Mouse (Mus musculus) A20 (cell line): ENCODE results near the gene Rtel1.

ENCODE experiments used
- DNase-seq: peaks from one replicate; pipeline ENCODE4 v3.0.0-alpha.2; 2011; ENCODE audit warnings: low read depth, low spot score

Rtel1 gene

GRCm38 (mm10) chr2:181319248-181320102 is at the start of gene Rtel1:
TSS of gene Rtel1 (plus strand) at chr2:181319739.
- DNase-seq, result peak; percentile 93

- no peak for DNase-seq
Measured at GRCm38 (mm10) chr2:181272092-181272491, 47.4 kb upstream of the Rtel1 start.

- DNase-seq, result no peak
Measured at GRCm38 (mm10) chr2:181273829-181274228, 45.7 kb upstream of the Rtel1 start.

- DNase-seq, result no peak
Measured at GRCm38 (mm10) chr2:181274639-181275038, 44.9 kb upstream of the Rtel1 start.

- DNase-seq, result no peak
Measured at GRCm38 (mm10) chr2:181276766-181277165, 42.8 kb upstream of the Rtel1 start.

- DNase-seq, result peak; percentile 22
Measured at GRCm38 (mm10) chr2:181277866-181278265, 41.7 kb upstream of the Rtel1 start.

- DNase-seq, result no peak
Measured at GRCm38 (mm10) chr2:181279968-181280367, 39.6 kb upstream of the Rtel1 start.

GRCm38 (mm10) chr2:181286629-181287337 is 32.8 kb upstream of the Rtel1 start:
- peak; percentile 31 for DNase-seq

- DNase-seq, result peak; percentile 86
Measured at GRCm38 (mm10) chr2:181287338-181287957, 32.1 kb upstream of the Rtel1 start.

GRCm38 (mm10) chr2:181287958-181288350 is 31.6 kb upstream of the Rtel1 start, which contains the start of gene Gmeb2:
TSS of gene Gmeb2 (minus strand) at chr2:181288035.
- peak; percentile 98 for DNase-seq

GRCm38 (mm10) chr2:181288691-181289090 is 30.8 kb upstream of the Rtel1 start:
- DNase-seq, result peak; percentile 74

GRCm38 (mm10) chr2:181290937-181291336 is 28.6 kb upstream of the Rtel1 start:
- DNase-seq, result peak; percentile 38

- peak; percentile 63 for DNase-seq
Measured at GRCm38 (mm10) chr2:181302041-181302440, 17.5 kb upstream of the Rtel1 start.

- no peak for DNase-seq
Measured at GRCm38 (mm10) chr2:181304944-181305343, 14.6 kb upstream of the Rtel1 start.

GRCm38 (mm10) chr2:181307144-181307804 is 12.3 kb upstream of the Rtel1 start:
- DNase-seq, result no peak

- DNase-seq, result no peak
Measured at GRCm38 (mm10) chr2:181312435-181312834, 7.1 kb upstream of the Rtel1 start.

- DNase-seq, result no peak
Measured at GRCm38 (mm10) chr2:181313006-181313343, 6.6 kb upstream of the Rtel1 start.

- DNase-seq, result no peak
Measured at GRCm38 (mm10) chr2:181313344-181314079, 6.0 kb upstream of the Rtel1 start.

GRCm38 (mm10) chr2:181314080-181314810 is 5.3 kb upstream of the Rtel1 start, which contains the start of gene Stmn3:
TSS of gene Stmn3 (minus strand) at chr2:181314500.
- DNase-seq, result no peak

GRCm38 (mm10) chr2:181320103-181320499 is 562 bp downstream of the Rtel1 start:
- no peak for DNase-seq
